Mouse (Mus musculus) gastrocnemius, adult 18-20 months (tissue): Measurements from ENCODE around the gene Tada3. TPM values are rescaled to one million over a fixed set of nuclear protein-coding genes. Genes with fewer than 3 reads are reported as not detected.

Experiments
- DNase-seq: peaks from one replicate; pipeline ENCODE4 v3.0.0; 2021; ENCODE audit warnings: low spot score
- long read RNA-seq, 2 experiments: library from polyadenylated mRNA; stranded (forward); transcript quantifications; one replicate each; pipeline ENCODE4 v2.0.0; 2021
- total RNA-seq, 2 experiments: library from RNA; stranded (reverse); gene quantifications; 2 replicates each; pipeline ENCODE4 v1.2.3; 2021

Gene Tada3
- 10 to 100 TPM; 14.6 to 15.3 TPM for total RNA-seq
- long read RNA-seq, experiment 1, partial matches to known transcripts: 3 of 27 reads
- long read RNA-seq, experiment 1, other reads (novel, unspliced or antisense): 19 of 27 reads
- long read RNA-seq, experiment 2, partial matches to known transcripts: 5 of 14 reads
- long read RNA-seq, experiment 2, other reads (novel, unspliced or antisense): 8 of 14 reads

DNA sequence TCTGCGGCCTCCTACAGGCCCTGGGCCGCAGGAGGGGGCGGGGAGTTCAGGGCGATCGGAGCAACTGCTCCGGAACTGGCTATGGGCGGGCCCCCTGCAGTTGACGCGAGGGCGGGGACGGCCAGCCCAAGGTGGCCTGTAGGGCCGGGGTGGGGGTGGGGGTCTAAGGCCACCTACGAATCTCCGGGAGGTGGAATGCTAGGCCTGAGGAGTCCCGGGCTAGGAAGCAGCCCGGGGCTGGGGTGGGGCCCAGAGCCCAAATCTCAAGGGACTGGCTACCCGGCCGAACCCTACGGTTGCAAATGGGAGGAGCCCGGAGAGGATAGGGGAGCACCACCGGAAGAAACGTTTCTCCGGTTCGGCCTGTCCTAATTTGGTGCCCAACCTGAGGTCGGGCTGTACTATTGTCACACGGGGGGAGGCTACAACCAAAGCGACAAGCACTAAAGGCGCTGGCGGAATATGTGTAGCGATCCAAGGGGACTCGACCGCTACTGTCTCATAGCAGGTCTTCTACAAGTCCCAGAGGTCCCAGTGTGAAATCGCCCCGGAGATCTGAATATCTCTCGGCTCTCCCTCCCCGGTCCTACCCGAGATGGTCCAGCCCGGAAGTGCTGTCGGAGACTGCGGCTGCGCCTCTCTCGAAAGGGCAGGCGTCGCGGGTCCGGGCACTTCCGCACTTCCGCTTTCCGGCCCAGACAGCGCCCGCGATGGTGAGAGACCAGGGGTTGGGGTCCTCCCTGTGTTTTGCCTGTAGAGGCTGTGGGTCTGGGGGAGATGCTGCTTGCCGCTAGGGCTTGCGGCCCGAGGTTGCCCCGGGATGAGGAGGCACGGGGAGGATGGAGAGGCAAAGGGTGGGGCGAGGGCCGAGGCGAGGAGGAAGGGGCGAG lies at the start of gene Tada3, which contains the start of gene Arpc4:
Tada3 (minus strand) TSS at position 388 of the 890 bp plus-strand sequence.
Arpc4 (plus strand) TSS at position 620 of the 890 bp plus-strand sequence.
- DNase-seq: peak; percentile 92

DNA sequence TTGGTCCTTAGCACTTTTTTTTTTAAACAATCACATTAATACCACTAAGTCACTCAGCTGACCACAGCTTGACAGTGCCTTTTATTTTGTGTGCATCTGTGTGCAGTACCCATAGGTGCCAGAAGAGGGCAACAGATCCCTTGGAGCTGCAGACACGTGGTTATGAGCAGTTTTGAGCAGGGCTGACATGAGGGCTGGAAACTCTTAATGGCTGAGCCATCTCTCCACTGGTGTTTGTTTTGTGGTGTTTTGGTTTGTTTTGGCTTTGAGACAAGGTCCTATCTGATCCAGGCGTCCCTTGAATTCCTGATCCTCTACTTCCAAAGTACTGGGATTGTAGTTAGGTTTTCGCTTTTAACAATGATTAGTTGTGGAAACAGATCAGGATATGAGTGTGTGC lies 49.7 kb upstream of the Tada3 start:
- no peak for DNase-seq

DNA sequence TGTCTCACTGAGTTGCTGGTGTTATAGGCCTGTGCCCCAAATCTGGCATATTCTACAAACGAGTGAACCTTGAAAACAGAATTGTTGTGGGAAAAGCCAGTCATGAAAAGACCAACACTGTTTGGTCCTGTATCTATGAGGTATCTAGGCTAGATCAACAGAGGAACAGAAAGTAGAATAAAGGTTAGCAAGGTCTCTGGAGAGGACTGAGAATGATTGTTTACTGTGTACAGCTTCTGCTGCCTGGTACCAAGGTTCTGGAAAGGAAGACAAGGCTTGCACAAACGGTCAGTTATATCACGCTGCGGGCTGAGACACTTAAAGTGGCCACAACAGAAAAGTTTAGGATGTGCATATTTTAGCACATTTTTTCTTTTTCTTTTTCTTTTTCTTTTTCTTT lies 49.0 kb upstream of the Tada3 start:
- no peak for DNase-seq

DNA sequence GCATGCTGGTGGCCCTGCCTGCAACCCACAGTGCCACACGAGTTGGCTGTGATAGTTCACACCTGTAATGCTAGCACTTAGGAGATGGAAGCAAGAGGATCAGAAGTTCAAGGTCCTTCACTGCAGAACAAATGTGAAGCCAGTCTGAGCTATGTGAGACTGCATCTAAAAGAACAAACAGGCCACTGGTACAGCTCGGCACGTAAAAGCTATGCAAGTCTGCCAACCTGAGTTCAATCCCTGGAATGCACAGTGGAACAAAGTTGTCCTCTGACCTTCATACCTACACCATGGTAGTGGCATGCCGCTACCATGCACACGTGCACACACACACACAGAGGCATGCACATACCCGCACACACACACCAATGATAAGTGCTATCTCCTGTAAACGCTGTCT lies 46.5 kb upstream of the Tada3 start:
- DNase-seq: no peak

DNA sequence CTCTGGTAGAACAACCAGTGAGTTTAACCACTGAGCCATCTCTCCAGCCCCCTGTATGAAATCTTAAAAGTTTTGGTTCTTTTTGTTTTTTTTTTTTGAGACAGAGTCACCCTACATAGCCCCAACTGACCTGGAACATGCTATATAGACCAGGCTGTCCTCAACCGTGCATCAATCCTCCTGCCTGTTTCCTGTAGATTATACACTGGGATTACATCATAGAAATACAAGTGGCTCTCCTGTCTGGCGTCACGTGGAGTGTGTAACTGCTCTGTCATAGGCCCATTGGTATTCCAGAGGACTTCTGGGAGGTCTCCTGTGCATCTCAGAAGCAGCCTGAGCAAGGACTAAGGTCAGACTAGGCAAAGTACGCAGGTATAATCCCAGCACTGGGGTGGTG lies 45.3 kb upstream of the Tada3 start:
- DNase-seq: no peak

DNA sequence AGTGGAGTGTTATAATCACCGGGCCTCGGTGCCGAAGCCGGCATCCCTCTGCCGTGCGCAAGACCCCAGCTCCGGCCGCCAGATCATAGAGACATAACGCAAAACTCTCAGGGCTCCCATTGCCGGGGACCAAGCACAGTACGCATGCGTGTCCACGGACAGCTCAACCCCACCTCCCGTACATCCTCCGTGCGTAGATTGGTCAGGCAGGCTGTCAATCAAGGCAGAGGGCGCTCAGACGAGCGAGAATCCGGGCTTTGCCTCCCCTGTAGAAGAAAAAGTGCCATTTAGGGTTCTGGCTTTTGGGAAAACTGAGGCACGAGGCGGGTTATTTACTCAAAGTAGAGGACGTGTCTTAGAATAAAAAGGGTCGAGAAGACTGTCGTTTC lies 41.5 kb upstream of the Tada3 start, which contains the start of gene Rpusd3:
Rpusd3 (minus strand) TSS at position 142 of the 389 bp plus-strand sequence.
- peak; percentile 99 for DNase-seq

DNA sequence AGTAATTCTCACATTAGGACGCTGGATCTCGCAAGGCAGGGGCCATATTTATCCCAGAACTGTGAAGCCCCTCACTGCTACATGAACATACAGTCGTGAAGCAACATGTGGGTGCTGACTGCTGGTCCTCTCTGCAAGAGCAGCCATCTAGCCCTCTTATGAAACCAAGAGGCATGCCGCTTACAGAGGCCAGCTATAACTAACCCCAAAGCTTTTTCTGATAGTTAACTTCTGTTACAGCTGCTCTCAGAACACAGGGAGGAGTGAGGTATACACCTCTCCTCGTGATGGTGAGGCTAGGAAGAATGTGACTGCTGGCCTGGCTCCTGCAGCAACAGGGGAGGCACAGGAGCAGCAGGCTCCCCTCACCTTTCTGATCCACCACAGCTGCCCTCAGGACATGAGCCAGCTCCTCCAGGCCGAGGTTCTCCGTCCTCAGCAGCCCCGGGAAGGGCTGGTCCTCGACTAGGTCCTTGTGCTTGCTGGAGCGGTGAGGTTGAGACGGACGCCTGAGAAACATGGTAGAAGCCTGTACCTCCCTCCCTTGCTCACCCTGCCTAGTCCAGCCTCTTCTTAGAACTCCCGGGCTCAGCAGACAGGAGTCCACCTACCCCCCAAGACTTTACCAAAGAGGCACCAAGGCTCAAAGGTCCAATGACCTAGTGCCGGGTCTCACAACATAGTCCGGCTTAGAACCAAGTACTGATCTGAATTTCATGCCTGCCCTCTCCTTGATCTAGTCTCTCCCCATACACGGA lies 40.9 kb upstream of the Tada3 start:
- no peak for DNase-seq

DNA sequence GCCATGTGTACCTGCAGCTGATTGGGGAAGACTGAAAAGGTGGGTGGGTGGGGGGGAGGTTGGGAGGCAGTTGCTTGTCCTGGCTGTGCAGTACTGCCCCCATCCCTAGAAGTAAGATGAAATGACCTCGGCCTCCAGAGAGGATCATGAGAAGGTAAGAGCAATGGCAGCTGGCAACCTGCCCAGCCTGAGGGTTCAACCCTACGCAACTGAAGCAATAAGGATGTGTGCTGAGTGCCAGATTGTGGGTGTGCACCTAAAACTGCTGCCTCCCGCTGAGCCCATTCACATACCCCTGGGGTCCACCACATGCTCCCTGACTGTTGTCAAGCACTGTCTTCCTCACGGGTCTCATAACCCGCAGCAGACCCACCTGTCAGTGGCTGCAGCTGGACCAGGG lies 38.7 kb upstream of the Tada3 start:
- DNase-seq: no peak

DNA sequence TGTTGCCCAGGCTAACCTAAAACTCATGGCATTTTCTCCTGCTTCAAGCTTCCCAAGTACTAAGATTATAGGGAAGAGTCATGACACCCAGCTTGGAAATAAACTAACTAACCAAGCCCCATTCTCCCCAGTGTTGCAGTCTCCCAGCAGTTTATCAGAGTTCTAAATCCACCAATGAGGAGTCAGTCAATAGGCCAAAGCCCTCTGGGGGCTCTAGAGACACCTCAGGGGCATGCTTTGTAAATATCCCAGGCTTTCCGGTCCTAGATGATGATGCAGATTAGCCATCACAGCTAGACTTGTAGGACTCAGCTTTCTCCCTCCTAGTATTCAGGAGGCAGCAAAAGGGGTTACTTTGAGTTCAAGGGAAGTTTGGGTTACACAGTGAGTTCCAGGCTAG lies 32.3 kb upstream of the Tada3 start:
- no peak for DNase-seq

DNA sequence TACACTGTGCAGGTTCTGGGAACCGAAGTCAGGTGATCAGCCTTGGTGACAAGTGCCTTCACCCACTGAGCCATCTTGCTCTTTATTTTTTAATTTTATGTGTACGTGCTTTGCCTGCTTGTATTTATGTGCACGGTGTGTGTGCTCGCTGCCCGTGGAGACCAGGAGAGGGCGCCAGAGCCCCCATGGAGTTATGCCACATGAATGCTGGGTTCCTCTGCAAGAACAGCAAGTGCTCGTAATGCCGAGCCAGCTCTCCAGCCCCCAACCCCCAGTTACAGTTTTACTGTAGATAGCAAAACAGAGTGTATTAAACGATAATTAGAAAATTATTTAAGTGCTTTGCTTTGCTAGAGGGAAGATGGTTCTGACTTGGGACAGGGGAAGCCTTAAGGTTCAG lies 29.0 kb upstream of the Tada3 start:
- DNase-seq: no peak

DNA sequence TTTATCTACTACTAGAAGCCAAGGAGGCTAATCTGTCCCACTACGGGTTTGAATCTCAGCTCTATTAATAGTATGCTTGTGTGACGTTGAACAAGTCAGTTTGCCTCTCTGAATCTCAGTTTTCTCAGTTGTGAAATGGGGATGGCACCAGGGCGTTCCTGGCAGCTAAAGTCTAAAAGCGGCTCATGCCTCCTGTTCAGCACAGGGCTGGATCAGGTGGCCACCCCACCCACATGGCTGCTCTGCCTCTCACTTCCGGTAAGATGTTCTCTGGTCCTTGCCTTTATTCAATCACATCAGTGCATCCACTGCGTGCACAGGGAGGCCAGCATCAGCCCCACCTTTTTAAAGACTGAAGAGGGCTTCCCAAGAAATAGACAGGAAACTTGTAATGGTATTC lies 27.8 kb upstream of the Tada3 start:
- DNase-seq: no peak

DNA sequence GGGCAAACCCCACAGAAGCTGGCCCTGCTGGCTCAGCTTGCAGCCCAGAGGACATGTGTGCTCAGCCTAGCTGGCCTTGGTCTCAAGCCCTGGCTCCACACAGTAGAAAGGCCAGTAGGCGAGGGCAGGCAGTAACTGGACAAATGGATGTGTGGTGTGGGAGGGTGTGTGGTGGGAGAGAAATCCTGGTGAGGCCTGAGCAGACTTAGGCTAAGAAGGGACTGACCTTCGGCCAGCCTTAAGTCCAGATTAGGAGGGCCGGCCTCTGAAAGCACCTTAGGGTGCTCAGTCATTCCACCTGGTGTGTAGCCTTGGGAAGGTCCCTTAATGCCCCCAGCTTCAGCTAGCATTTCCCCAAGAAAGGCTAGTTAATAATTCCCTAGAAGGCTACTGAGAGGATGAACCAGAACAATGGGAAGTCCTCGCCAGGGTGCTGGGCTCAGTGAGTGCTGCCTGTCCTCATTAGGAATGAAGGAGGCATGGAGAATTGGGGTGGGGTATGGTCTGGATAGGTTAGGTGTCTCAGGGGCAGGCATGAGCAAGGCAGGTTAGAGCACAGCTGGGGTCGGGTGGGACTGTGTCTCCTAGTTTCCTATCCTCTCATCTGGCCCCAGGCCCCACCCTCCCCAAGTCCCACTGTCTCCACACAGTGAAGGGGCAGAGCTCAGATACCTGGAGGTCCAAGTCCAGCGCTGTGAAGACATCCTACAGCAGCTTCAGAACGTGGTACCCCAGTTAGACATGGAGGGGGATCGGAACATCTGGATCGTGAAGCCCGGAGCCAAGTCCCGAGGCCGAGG lies 27.2 kb upstream of the Tada3 start:
- DNase-seq: no peak

DNA sequence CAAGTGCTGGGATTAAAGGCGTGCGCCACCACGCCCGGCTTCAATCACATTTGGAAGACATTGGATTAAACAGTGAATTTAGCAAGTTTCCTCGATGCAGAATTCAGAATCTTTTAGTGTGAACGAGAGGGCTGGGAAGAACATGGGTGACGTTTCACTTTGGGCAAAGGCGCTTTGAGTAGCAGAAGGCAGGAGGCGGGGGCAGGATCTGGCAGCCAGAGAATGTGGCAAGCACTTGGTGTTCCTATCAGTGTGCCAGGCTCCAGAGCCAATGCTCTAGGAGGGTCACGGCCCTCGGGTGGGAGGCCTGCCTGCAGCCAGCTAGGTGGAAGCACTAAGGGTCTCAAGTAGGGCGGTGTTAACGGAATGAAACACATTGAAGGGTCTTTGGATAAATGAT lies 24.4 kb upstream of the Tada3 start:
- peak; percentile 48 for DNase-seq

DNA sequence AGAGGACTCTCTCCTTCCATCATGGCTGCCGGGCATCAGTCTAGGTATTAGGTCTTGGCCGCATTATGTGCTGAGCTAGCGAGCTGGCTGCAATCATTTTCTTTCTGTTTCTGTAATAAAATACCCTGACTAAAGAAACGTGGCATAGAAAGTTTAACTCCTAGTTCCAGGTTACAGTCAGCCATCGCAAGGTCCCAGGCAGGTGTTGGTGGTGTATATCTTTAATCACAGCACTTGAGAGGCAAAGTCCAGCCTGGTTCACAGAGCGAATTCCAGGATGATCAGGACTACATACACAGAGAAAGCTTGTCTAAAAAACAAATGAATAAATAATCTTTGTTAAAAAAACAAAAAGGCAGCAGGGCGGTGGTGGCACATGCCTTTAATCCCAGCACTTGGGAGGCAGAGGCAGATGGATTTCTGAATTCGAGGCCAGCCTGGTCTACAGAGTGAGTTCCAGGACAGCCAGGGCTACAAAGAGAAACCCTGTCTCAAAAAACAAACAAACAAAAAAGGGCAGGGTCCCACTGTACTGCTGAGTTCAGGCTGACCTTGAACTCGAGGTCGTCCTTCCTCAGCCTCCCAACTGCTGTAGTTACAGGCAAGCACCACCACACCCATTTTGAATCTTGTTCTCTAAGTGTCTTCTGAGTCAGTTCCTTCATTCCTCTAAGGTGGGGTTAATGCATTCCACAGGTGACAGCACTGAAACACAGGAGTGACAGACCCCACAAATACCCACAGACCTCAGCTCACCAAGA lies 18.8 kb upstream of the Tada3 start:
- DNase-seq: no peak

DNA sequence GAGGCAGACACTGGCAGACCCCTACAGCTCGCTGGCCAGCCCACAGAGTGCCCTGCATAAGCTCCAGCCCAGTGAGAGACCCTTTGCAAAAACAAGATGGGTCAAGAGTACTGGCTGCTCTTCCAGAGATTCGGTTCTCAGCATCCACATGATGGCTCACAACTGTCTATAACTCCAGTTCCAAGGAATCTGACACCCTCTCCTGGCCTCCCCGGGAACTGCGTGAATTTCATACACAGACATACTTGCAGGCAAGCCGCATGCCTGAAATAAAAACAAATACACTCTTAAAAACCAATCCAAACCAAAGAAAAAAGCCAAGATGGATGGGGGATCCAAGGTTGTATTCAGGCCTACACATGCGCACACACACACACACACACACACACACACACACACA lies 17.8 kb upstream of the Tada3 start:
- DNase-seq: no peak

DNA sequence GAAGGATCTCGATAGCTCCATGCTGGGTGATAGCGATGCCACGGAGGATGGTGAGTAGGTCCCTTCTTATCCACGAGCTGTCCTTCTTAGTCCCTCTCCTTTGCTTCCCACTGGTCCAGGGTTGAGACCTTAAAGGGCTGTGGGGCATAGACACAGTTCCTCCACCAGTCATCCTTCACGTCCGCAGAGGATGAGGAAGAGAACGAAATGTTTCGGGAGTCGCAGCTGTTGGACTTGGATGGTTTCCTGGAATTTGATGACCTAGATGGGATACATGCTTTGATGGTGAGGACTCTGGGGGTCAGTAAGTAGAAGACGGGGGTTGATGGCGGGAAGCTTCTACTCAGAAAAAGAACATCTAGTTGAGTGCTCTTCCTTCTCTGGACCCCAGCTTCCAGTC lies 17.1 kb upstream of the Tada3 start:
- no peak for DNase-seq

DNA sequence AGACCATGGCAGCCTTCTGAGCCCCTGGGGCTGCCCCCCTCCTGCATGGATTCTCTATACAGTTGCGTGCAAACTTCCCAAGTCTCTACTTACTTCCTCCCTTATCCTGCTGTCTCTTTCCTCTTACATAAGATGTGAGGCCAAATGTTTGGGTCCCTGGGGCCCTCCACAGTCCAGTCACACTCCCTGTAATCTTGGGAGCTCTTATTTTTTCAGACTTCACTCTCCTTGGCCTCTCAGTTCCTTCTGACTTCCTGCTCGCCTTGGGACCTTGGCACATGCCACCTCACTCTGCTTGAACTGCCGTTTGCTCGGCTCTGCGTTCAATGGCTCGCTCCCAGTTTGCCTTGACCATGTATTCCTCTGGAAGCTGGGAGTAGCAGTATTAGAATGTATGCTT lies 16.3 kb upstream of the Tada3 start:
- DNase-seq: no peak

DNA sequence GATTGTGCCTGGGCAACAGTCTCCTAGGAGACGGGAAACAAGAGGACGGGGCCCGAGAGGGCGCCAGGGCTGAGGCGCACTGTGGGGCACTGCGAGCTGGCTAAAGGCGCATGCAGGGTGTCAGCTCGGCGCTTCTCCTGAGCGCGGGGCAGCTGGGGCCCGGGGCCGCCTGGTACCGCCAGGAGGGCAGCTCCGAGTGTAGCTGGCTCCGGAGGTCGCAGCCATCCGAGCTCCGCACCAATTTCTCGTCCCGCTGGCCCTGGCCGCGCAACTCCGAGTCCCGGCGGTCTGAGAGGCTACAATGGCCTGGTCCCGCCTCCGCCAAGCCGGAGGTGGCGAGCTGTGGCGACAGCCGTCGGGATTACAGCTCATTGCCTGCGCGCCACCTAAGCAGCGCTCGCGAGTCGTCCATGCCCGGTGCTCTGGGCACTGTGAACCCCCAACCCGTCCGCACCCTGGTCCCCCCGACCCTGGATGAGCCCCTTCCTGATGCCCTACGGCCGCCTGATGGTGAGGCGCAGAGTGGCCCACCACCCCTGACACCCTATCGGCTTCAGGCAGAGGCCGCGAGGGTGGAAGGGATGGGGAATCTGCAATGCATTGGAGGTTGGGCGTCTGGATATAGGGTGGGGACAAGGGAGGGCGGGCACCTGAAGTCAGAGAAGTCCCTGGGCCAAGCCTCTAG lies 14.8 kb upstream of the Tada3 start:
- peak; percentile 19 for DNase-seq

DNA sequence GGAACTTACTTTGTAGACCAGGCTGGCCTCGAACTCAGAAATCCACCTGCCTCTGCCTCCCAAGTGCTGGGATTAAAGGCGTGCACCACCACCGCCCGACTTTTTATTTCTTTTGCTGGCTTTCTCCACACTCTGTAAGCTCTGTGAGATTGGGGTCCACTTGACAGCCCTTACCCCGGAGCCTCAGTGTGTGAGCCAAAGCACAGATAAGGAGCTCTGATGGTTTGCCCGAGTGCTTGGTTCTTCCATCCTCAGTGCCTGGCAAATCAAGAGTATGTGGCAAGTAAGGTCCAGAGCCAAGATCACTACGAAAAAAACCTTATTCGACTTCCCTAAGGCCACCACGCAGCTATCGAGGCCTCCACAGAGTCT lies 14.3 kb upstream of the Tada3 start:
- no peak for DNase-seq

DNA sequence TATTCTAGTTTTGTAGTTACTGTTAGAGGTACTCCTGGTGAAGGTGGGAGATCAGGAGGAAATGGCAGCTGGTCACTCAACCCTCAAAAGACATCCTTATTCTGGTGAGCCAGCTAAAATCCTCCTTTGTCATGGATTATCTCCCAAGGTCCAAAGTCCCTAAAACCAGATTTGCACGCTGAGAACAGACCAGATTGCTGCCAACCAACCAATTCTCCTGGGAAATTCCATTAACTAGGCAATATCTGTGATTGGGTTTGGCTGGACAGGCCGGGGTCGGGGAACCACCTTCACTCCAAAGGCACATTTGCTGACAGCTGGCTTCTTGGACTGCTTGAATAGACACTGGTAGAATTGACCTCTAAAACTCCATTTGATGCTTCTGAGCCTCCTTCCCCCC lies 13.0 kb upstream of the Tada3 start:
- DNase-seq: no peak
